Mouse (Mus musculus): ENCODE data around the gene Os9. TPM values are rescaled to one million over a fixed set of nuclear protein-coding genes. Genes with fewer than 3 reads are reported as not detected.
A peak's percentile ranks its signal among the peaks of the same experiment; 100 is the strongest.
"Not testable (repeated sequence)": the region's sequence is repeated elsewhere in the genome, so short reads cannot be mapped to it uniquely, and the experiment has no call there.

Gene Os9
- polyA plus RNA-seq, 1 experiment from 2014 or later = 110 TPM

DNA sequence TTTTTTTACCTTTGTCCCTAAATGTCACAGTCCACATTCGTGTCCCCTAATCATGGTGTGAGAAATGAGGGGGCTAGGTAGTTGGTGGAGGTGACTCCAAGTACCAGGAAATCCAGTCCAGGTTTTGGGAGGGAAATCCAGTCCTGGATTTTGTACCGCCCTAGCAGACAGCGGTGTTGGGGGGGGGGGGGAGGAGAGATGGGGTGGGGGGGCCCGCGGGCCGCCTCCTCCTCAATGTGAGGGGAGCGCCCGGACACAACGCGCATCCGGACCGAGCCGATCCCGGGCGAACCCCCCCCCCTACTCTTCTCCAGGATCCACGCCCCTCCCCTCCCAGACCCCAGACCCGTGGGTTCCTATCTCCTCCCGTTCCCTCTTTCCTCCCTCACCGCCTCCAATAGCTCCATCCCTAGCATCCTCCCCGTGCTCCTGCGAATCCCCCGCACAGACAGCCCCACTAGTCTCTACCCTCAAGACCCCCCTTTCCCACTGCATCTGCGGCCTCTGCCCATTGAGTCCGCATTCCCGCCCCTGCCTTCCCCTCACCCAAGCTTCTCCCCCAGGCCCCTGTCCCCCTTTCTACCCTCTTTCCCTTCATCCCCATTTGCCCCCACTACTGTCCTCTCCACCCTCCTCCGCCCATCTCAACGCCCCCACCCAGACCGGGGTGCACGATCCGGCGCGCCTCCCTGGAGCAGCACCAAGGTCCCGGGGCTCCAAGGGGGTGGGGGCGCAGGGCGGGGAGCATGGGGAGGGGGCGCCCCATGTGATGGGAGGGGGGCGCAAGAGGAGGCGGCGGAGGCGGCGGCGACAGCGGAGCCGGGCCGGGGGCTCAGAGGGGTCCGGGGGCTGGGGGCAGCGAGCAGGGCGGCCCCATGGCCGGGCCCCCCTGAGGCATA lies 42.0 kb downstream of the Os9 start:
- no peaks in the 10 kb centered on the region for H3K36me3 ChIP-seq (ENCODE audit: insufficient read depth, low read length)
- H3K9ac ChIP-seq (replicated peaks; ENCODE audit: low read length) = peak overlapping the region; percentile 57
- peaks cover 28% of the 10 kb centered on the region for H3K4me1 ChIP-seq (ENCODE audit: insufficient read depth, low read length)
- under 1% methylated on average over 29 of the region's 49 CpGs for WGBS
- ATAC-seq (ENCODE audit: low FRiP score, low TSS enrichment) = peak; percentile 16; the same call in 1 of the 2 replicates
- H3K27ac ChIP-seq (ENCODE audit: low read length) = no peak overlapping the region
- H3K9me3 ChIP-seq (ENCODE audit: low read length) = no peaks in the 10 kb centered on the region
- peaks cover 86% of the 10 kb centered on the region for H3K27me3 ChIP-seq (ENCODE audit: insufficient read depth, low read length)
- H3K4me2 ChIP-seq (replicated peaks; ENCODE audit: low read depth, low read length) = peak overlapping the region; percentile 92
- peak overlapping the region; percentile 53 for H3K4me3 ChIP-seq (ENCODE audit: low read length)

DNA sequence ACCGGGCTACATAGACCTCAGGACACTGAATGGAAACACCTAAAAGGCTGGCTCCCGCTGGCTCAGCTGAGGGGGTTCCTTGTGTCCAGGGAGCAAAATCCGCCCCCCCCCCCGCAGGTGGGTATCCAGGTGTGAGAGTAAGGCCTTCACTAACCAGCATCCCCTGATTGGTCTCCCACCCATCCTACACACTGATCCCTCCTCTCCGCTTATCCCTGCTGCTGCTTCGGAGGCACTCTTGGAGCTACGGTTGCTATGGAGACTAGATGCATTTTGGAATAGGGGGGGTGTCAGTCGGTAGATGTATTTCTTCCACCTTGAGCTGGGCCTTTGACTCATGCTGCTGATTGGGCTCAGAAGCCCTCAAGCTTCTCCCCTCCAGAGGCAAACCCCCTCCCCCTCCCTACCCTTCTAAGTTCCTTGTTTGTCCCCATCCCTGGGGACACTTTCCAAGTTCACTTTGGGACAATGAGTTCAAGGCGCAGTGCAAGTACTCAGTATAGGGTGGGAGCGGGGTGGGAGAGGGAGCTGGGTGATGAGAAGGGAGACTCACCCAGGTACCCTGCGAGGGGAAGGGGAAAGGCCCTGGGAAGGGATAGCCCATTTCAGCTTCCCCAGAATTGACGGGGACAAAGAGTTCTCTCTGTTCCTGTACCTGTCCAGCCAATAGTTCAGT lies 42.8 kb downstream of the Os9 start:
- ATAC-seq (ENCODE audit: low FRiP score, low TSS enrichment) = 0 out of 2 replicates have a peak, but pooled peaks have one; percentile 13
- WGBS = 6% methylated on average over 12 of the region's 12 CpGs
- H3K9me3 ChIP-seq (ENCODE audit: low read length) = no peaks in the 10 kb centered on the region
- peak overlapping the region; percentile 53 for H3K4me3 ChIP-seq (ENCODE audit: low read length)
- H3K27ac ChIP-seq (ENCODE audit: low read length) = no peak overlapping the region
- peaks cover 28% of the 10 kb centered on the region for H3K4me1 ChIP-seq (ENCODE audit: insufficient read depth, low read length)
- H3K27me3 ChIP-seq (ENCODE audit: insufficient read depth, low read length) = peaks cover 78% of the 10 kb centered on the region
- H3K4me2 ChIP-seq (replicated peaks; ENCODE audit: low read depth, low read length) = peak overlapping the region; percentile 92
- no peaks in the 10 kb centered on the region for H3K36me3 ChIP-seq (ENCODE audit: insufficient read depth, low read length)
- no peak overlapping the region for H3K9ac ChIP-seq (replicated peaks; ENCODE audit: low read length)

DNA sequence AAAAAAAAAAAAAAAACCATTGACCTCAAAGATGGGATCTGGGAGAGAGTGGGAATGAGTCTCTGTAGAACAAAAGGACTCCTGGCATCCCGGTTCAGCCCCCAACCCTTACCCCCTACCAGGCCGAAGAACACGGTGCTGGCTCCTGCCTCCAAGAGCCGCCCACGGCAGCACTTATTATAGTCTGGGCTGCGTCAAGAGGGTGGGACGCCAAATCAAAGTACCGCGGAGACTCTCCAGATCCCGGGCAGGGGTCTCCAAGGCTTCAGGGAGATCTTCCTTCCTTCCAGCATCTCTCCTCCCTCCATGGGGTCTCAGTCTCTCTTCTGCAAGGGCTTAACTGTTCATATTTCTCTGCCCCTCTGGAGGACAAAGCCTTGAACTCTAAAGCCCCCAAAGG lies 43.4 kb downstream of the Os9 start:
- H3K4me3 ChIP-seq (ENCODE audit: low read length) = no peak overlapping the region
- H3K9me3 ChIP-seq (ENCODE audit: low read length) = no peaks in the 10 kb centered on the region
- H3K4me2 ChIP-seq (replicated peaks; ENCODE audit: low read depth, low read length) = no peak overlapping the region
- no peak overlapping the region for H3K9ac ChIP-seq (replicated peaks; ENCODE audit: low read length)
- peaks cover 72% of the 10 kb centered on the region for H3K27me3 ChIP-seq (ENCODE audit: insufficient read depth, low read length)
- WGBS = 5% methylated on average over 10 of the region's 10 CpGs
- no peaks in the 10 kb centered on the region for H3K36me3 ChIP-seq (ENCODE audit: insufficient read depth, low read length)
- peaks cover 28% of the 10 kb centered on the region for H3K4me1 ChIP-seq (ENCODE audit: insufficient read depth, low read length)
- H3K27ac ChIP-seq (ENCODE audit: low read length) = no peak overlapping the region
- ATAC-seq (ENCODE audit: low FRiP score, low TSS enrichment) = no peak

DNA sequence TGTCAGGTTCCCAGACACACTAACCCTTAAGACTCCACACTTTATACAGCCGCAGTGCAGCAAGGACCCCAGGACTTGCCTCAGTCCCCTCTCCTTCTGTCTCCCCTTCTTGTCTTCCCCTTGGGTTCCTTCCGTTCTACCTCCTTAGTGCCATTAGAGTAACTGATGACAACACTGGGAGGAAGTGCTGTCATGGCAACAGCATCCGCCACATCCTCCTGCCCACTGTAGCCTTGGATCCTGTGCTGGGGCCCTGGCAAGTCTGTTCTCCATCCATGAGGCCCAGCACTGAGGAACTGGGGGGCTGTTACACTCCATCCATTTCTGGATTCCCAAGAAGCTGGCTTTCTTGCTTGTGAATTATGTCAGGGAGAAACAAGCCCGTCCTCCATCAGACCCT lies 44.8 kb downstream of the Os9 start:
- H3K4me1 ChIP-seq (ENCODE audit: insufficient read depth, low read length) = peaks cover 23% of the 10 kb centered on the region
- H3K4me2 ChIP-seq (replicated peaks; ENCODE audit: low read depth, low read length) = no peak overlapping the region
- WGBS = 26% methylated on average over 4 of the region's 4 CpGs
- no peaks in the 10 kb centered on the region for H3K36me3 ChIP-seq (ENCODE audit: insufficient read depth, low read length)
- no peaks in the 10 kb centered on the region for H3K9me3 ChIP-seq (ENCODE audit: low read length)
- no peak overlapping the region for H3K27ac ChIP-seq (ENCODE audit: low read length)
- peaks cover 58% of the 10 kb centered on the region for H3K27me3 ChIP-seq (ENCODE audit: insufficient read depth, low read length)
- ATAC-seq (ENCODE audit: low FRiP score, low TSS enrichment) = no peak
- no peak overlapping the region for H3K4me3 ChIP-seq (ENCODE audit: low read length)
- H3K9ac ChIP-seq (replicated peaks; ENCODE audit: low read length) = no peak overlapping the region

DNA sequence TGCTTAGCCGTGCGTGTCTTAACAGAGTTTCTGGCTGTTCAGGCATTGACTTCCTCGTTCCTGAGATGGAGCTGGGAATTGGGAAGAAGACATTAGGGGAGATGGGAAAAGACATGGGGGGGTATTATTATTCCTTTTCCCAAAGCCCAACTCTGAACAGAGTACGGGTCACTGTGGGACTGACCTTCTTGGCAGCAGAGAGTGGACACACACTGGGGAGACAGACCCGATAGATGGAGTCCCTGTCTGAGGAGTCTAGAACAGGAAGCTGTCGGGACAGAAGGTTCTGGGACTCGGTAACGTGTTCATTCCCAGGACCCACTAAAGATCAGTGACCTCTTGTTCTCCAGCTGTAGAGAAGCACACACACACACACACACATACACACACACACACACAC lies 45.3 kb downstream of the Os9 start:
- no peak for ATAC-seq (ENCODE audit: low FRiP score, low TSS enrichment)
- Histone ChIP-seq H3K9ac (replicated peaks; ENCODE audit: low read length) (no peak overlapping the region), H3K27me3 (ENCODE audit: insufficient read depth, low read length) (peaks cover 54% of the 10 kb centered on the region), H3K36me3 (ENCODE audit: insufficient read depth, low read length) (no peaks in the 10 kb centered on the region), H3K9me3 (ENCODE audit: low read length) (no peaks in the 10 kb centered on the region), H3K4me3 (ENCODE audit: low read length) (no peak overlapping the region), H3K4me1 (ENCODE audit: insufficient read depth, low read length) (peaks cover 24% of the 10 kb centered on the region), H3K4me2 (replicated peaks; ENCODE audit: low read depth, low read length) (no peak overlapping the region), H3K27ac (ENCODE audit: low read length) (no peak overlapping the region)
- WGBS = 64% methylated on average over 8 of the region's 8 CpGs

DNA sequence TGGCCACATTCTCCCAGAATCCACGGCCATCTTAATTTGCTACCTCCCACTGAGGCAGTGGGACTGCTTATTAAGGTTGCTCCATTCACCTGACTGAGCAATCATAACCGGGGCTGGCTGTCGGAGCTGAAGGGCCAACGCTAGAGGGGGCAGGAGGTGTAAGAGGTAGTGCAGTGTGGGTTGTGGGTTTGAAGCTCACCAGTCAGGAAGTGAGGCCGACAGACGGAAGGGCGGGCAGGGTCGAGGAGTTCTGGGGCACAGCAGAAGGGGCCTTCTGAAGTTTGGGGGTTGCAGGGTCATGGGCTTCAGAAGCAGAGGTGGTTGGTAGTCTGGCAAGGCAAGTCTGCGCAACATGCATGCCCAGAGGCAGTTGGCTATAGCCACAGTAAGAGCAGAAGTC lies 45.9 kb downstream of the Os9 start, which contains the start of gene Agap2:
Agap2 (plus strand) TSS at position 205 of the 400 bp plus-strand sequence.
- no peak within 1 kb of the TSS for H3K4me2 ChIP-seq (replicated peaks; ENCODE audit: low read depth, low read length)
- peaks cover 21% of the 10 kb centered on the region for H3K4me1 ChIP-seq (ENCODE audit: insufficient read depth, low read length)
- ATAC-seq (ENCODE audit: low FRiP score, low TSS enrichment) = no peak
- H3K4me3 ChIP-seq (ENCODE audit: low read length) = no peak within 1 kb of the TSS
- no peak within 1 kb of the TSS for H3K9ac ChIP-seq (replicated peaks; ENCODE audit: low read length)
- H3K36me3 ChIP-seq (ENCODE audit: insufficient read depth, low read length) = no peaks in the 10 kb centered on the region
- no peaks in the 10 kb centered on the region for H3K9me3 ChIP-seq (ENCODE audit: low read length)
- H3K27ac ChIP-seq (ENCODE audit: low read length) = no peak within 1 kb of the TSS
- 66% methylated on average over 9 of the region's 9 CpGs for WGBS
- H3K27me3 ChIP-seq (ENCODE audit: insufficient read depth, low read length) = peaks cover 48% of the 10 kb centered on the region

DNA sequence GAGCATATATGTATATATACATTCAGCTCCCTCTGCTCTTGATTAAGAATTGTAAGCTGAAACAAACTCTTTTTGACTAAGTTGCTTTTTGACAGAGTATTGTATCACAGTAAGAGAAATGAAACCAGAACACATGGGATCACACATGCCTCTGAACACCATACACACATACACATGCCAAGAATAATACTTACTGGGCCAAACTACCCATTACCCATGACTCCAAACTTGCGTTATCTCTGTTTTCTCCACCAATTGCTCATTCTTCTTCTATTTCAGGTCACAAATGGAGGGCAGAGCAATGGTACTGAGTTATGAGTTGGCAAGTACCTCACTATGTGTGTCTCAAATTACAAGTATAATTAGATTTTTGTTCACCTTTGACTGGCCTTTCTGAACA lies 47.0 kb downstream of the Os9 start:
- H3K9ac ChIP-seq (replicated peaks; ENCODE audit: low read length) = no peak overlapping the region
- no peak overlapping the region for H3K4me3 ChIP-seq (ENCODE audit: low read length)
- no peak for ATAC-seq (ENCODE audit: low FRiP score, low TSS enrichment)
- 90% methylated on average over 1 of the region's 1 CpGs for WGBS
- H3K36me3 ChIP-seq (ENCODE audit: insufficient read depth, low read length) = no peaks in the 10 kb centered on the region
- no peak overlapping the region for H3K4me2 ChIP-seq (replicated peaks; ENCODE audit: low read depth, low read length)
- H3K27me3 ChIP-seq (ENCODE audit: insufficient read depth, low read length) = peaks cover 37% of the 10 kb centered on the region
- no peaks in the 10 kb centered on the region for H3K9me3 ChIP-seq (ENCODE audit: low read length)
- H3K27ac ChIP-seq (ENCODE audit: low read length) = no peak overlapping the region
- H3K4me1 ChIP-seq (ENCODE audit: insufficient read depth, low read length) = peaks cover 15% of the 10 kb centered on the region

DNA sequence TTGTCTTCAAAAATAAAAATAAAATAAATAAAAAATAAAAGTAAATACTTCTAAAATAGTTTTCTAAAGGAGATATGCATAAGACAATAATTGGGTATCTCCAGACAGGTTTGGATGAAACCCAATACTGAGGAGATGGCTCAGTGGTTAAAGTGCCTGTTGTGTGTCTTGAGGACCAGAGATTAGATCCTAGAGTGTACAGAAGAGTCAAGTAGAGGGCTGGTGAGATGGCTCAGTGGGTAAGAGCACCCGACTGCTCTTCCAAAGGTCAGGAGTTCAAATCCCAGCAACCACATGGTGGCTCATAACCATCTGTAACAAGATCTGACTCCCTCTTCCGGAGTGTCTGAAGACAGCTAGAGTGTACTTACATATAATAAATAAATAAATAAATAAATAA lies 48.0 kb downstream of the Os9 start:
- H3K36me3 ChIP-seq (ENCODE audit: insufficient read depth, low read length); H3K27ac ChIP-seq (ENCODE audit: low read length); H3K4me2 ChIP-seq (replicated peaks; ENCODE audit: low read depth, low read length); H3K9ac ChIP-seq (replicated peaks; ENCODE audit: low read length); H3K4me3 ChIP-seq (ENCODE audit: low read length); H3K9me3 ChIP-seq (ENCODE audit: low read length); ATAC-seq (ENCODE audit: low FRiP score, low TSS enrichment): not testable (repeated sequence)
- WGBS = 73% methylated on average over 2 of the region's 2 CpGs
- Histone ChIP-seq H3K4me1 (ENCODE audit: insufficient read depth, low read length) (peaks cover 21% of the 10 kb centered on the region), H3K27me3 (ENCODE audit: insufficient read depth, low read length) (peaks cover 27% of the 10 kb centered on the region)

DNA sequence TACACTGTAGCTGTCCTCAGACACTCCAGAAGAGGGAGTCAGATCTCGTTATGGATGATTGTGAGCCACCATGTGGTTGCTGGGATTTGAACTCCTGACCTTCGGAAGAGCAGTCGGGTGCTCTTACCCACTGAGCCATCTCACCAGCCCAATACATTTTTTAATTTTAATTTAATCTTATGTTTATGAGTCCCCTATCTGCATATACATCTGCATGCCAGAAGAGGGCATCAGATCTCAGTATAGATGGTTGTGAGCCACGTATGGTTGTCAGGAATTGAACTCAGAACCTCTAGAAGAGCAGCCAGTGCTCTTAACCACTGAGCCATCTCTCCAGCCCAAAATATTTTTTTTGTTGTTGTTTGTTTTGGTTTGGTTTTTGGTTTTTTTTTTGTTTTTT lies 48.7 kb downstream of the Os9 start:
- H3K4me2 ChIP-seq (replicated peaks; ENCODE audit: low read depth, low read length); ATAC-seq (ENCODE audit: low FRiP score, low TSS enrichment); H3K9ac ChIP-seq (replicated peaks; ENCODE audit: low read length); H3K9me3 ChIP-seq (ENCODE audit: low read length); H3K4me3 ChIP-seq (ENCODE audit: low read length); H3K27ac ChIP-seq (ENCODE audit: low read length): not testable (repeated sequence)
- H3K4me1 ChIP-seq (ENCODE audit: insufficient read depth, low read length) = peaks cover 23% of the 10 kb centered on the region
- 89% methylated on average over 4 of the region's 4 CpGs for WGBS
- H3K27me3 ChIP-seq (ENCODE audit: insufficient read depth, low read length) = peaks cover 20% of the 10 kb centered on the region
- H3K36me3 ChIP-seq (ENCODE audit: insufficient read depth, low read length) = peaks cover 11% of the 10 kb centered on the region

DNA sequence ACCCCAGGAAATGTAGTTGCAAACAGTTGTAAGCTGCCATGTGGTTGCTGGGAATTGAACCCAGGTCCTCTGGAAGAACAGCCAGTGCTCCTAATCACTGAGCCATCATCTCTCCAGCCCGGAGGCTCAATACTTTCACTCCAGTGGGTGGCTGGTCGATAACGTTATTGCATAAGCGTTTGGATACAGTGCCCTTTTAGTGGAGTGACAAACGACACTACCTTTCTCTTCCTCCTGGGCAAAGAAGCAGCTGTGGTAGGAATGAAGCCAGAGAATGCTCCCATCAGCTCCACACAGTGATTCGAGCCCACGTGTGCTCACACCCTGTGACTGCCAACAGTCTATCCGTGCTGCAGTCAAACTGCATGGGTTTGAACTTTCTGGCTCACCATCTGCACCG lies 49.7 kb downstream of the Os9 start:
- peaks cover 22% of the 10 kb centered on the region for H3K36me3 ChIP-seq (ENCODE audit: insufficient read depth, low read length)
- H3K4me3 ChIP-seq (ENCODE audit: low read length) = peak overlapping the region; percentile 75
- ATAC-seq (ENCODE audit: low FRiP score, low TSS enrichment) = no peak
- H3K4me2 ChIP-seq (replicated peaks; ENCODE audit: low read depth, low read length) = peak overlapping the region; percentile 82
- WGBS = 75% methylated on average over 9 of the region's 9 CpGs
- H3K4me1 ChIP-seq (ENCODE audit: insufficient read depth, low read length) = peaks cover 23% of the 10 kb centered on the region
- no peak overlapping the region for H3K27ac ChIP-seq (ENCODE audit: low read length)
- no peaks in the 10 kb centered on the region for H3K9me3 ChIP-seq (ENCODE audit: low read length)
- peaks cover 10% of the 10 kb centered on the region for H3K27me3 ChIP-seq (ENCODE audit: insufficient read depth, low read length)
- H3K9ac ChIP-seq (replicated peaks; ENCODE audit: low read length) = peak overlapping the region; percentile 82

Measured in kidney, embryonic 16.5 days (tissue).